Mouse (Mus musculus) cerebellum, postnatal 4 days (tissue): ENCODE measurements around the gene Stac.
A peak's percentile ranks its signal among the peaks of the same experiment; 100 is the strongest.

Experiments used
- DNase-seq, 2 experiments: peaks; one replicate each; pipeline ENCODE4 v3.0.0; 2022; ENCODE audit warnings: low spot score in 2 of 2, mixed read lengths in 1 of 2

The Stac gene

DNA sequence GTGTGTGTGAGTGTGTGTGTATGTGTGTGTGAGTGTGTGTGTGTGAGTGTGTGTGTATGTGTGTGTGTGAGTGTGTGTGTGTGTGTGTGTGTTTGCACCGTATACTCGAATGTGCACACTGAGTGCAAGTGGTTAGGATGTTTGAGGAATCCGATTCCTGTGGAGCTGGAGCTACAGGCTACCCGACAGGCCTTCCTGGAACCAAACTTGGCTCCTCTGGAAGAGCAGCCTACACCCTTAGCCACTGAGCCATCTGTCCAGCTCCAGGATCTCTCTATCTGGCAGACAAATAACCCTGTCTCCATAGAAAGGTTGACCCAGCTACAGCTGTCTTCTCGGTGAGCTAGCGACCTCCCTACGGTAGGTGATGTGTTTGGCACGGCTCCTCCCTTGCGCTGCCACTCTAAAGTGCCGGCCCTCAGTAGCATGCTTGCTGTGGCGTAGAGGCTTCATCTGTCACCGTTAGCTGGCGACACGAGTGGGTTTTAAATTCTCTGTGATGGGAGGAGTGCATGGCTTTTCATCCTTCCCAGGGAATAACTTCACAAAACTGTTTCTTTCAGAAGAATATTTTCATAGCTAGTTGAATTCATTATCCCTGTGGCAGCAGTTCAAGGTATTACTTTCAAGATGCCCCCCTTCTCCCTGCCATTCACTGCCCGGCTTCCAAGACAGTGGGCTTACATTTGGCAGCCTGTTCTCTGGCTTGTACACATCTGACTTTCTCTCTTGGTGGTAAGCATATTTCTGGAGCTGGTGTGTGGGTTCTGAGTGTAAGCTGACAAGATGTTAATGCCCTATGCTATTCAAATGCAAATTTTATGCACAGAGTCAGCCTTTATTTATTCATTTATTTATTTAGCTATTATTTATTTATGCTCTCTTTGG lies 175.3 kb downstream of the Stac start:
- peak in 1 of 2 experiments; percentile 16 for DNase-seq
